Mouse (Mus musculus): Measurements from ENCODE around the gene Sec13. TPM values are rescaled to one million over a fixed set of nuclear protein-coding genes. Genes with fewer than 3 reads are reported as not detected.

The Sec13 gene
- total RNA-seq (2021) = 10 to 100 TPM; 61.1 to 64.3 TPM
- long read RNA-seq, experiment 1, transcript Sec13-201 (9 exons, 1,353 nt) = major isoform, 92 of 106 reads
- long read RNA-seq, experiment 1, partial matches to known transcripts = 11 of 106 reads
- long read RNA-seq, experiment 1, other reads (novel, unspliced or antisense) = 3 of 106 reads
- long read RNA-seq, experiment 2, transcript Sec13-201 (9 exons, 1,353 nt) = major isoform, 85 of 100 reads
- long read RNA-seq, experiment 2, partial matches to known transcripts = 12 of 100 reads
- long read RNA-seq, experiment 2, other reads (novel, unspliced or antisense) = 3 of 100 reads

- peak; percentile 81 for DNase-seq
- intact Hi-C loops (cut with DNase I) = no loop called here
Observed at GRCm38 (mm10) chr6:113740236-113741217, at the start of gene Sec13. Sec13 (minus strand) TSS chr6:113740743.

GRCm38 (mm10) chr6:113787459-113787968, 47.0 kb upstream of the Sec13 start:
- no peak for DNase-seq
- intact Hi-C loops (cut with DNase I) = no loop called here

GRCm38 (mm10) chr6:113785658-113786057, 45.1 kb upstream of the Sec13 start:
- intact Hi-C loops (cut with DNase I) = no loop called here

GRCm38 (mm10) chr6:113778229-113778753, 37.7 kb upstream of the Sec13 start:
- intact Hi-C loops (cut with DNase I) = no loop called here
- no peak for DNase-seq

More at GRCm38 (mm10) chr6:113785658-113786057, 45.1 kb upstream of the Sec13 start:
- DNase-seq = no peak

GRCm38 (mm10) chr6:113768804-113769203, 28.3 kb upstream of the Sec13 start:
- no peak for DNase-seq
- intact Hi-C loops (cut with DNase I) = no loop called here

GRCm38 (mm10) chr6:113761644-113762043, 21.1 kb upstream of the Sec13 start:
- DNase-seq = peak in 1 of 2 experiments; percentile 17
- intact Hi-C loops (cut with DNase I) = loop anchor here (2.0 to 5.0 kb wide), 4 partner anchors 71 to 311 kb away; no protein-coding TSS in a partner anchor

GRCm38 (mm10) chr6:113749119-113749685, 8.7 kb upstream of the Sec13 start:
- intact Hi-C loops (cut with DNase I) = no loop called here
- DNase-seq = no peak

GRCm38 (mm10) chr6:113748351-113748750, 7.8 kb upstream of the Sec13 start:
- DNase-seq = no peak
- intact Hi-C loops (cut with DNase I) = no loop called here

- no peak for DNase-seq
- intact Hi-C loops (cut with DNase I) = no loop called here
Observed at GRCm38 (mm10) chr6:113747284-113747683, 6.7 kb upstream of the Sec13 start.

GRCm38 (mm10) chr6:113745117-113745516, 4.6 kb upstream of the Sec13 start:
- intact Hi-C loops (cut with DNase I) = no loop called here

GRCm38 (mm10) chr6:113743111-113743510, 2.6 kb upstream of the Sec13 start:
- no peak for DNase-seq
- intact Hi-C loops (cut with DNase I) = no loop called here

More at GRCm38 (mm10) chr6:113745117-113745516, 4.6 kb upstream of the Sec13 start:
- DNase-seq = no peak

GRCm38 (mm10) chr6:113742321-113742720, 1.8 kb upstream of the Sec13 start:
- intact Hi-C loops (cut with DNase I) = no loop called here
- DNase-seq = no peak

- DNase-seq = no peak
- intact Hi-C loops (cut with DNase I) = no loop called here
Observed at GRCm38 (mm10) chr6:113741425-113741824, 882 bp upstream of the Sec13 start.

GRCm38 (mm10) chr6:113737318-113738046, 3.1 kb downstream of the Sec13 start:
- intact Hi-C loops (cut with DNase I) = no loop called here
- no peak for DNase-seq

GRCm38 (mm10) chr6:113731296-113731695, 9.2 kb downstream of the Sec13 start:
- DNase-seq = no peak
- intact Hi-C loops (cut with DNase I) = no loop called here

GRCm38 (mm10) chr6:113728181-113728580, 12.4 kb downstream of the Sec13 start:
- no peak for DNase-seq
- intact Hi-C loops (cut with DNase I) = no loop called here

GRCm38 (mm10) chr6:113721061-113721460, 19.5 kb downstream of the Sec13 start:
- DNase-seq = no peak
- intact Hi-C loops (cut with DNase I) = no loop called here

- no peak for DNase-seq
- intact Hi-C loops (cut with DNase I) = no loop called here
Observed at GRCm38 (mm10) chr6:113719878-113720277, 20.7 kb downstream of the Sec13 start, which contains the start of gene Ghrl. Ghrl (minus strand) TSS chr6:113719880.

GRCm38 (mm10) chr6:113717541-113717940, 23.0 kb downstream of the Sec13 start:
- intact Hi-C loops (cut with DNase I) = no loop called here
- DNase-seq = no peak

- intact Hi-C loops (cut with DNase I) = no loop called here
- no peak for DNase-seq
Observed at GRCm38 (mm10) chr6:113714797-113715196, 25.7 kb downstream of the Sec13 start.
